ENCODE assay signal across 11 mouse cellular contexts in genomic region chr12:29951043-29951442, GRCm38 (mm10). TPM values are rescaled to one million over a fixed set of nuclear protein-coding genes. Genes with fewer than 3 reads are reported as not detected.
DNase-seq lines count a peak whose midpoint lies in the region; ATAC-seq lines count a peak whose summit lies in the region.
"Had no signal": no experiment of that assay in that cellular context is flagged by ENCODE, and none has a peak within 500 bp of the region (broad histone marks: within the 10 kb centered on the region; RNA-seq: fewer than 3 reads in every experiment).

No protein-coding gene starts in this region.

- no peak for ATAC-seq in embryonic facial prominence, embryonic 14.5 days (ENCODE audit: low read depth)
- ATAC-seq in limb, embryonic 12.5 days (ENCODE audit: insufficient number of reproducible peaks, insufficient read depth, low FRiP score, low TSS enrichment, low read depth): no peak
- ATAC-seq in midbrain, embryonic 13.5 days: no peak

- H3K9me3 ChIP-seq in embryonic facial prominence, embryonic 14.5 days (ENCODE audit: control insufficient read depth, low read length): no peaks in the 10 kb centered on the region
- no peaks in the 10 kb centered on the region for H3K9me3 ChIP-seq in limb, embryonic 12.5 days
- no peaks in the 10 kb centered on the region for H3K9me3 ChIP-seq in midbrain, embryonic 13.5 days

- H3K4me3 ChIP-seq in embryonic facial prominence, embryonic 14.5 days (ENCODE audit: low read depth, low read length): no peak overlapping the region
- H3K4me3 ChIP-seq in limb, embryonic 12.5 days (replicated peaks): no peak overlapping the region
- no peak overlapping the region for H3K4me3 ChIP-seq in midbrain, embryonic 13.5 days (replicated peaks)

- no peak overlapping the region for H3K9ac ChIP-seq in embryonic facial prominence, embryonic 14.5 days (ENCODE audit: low read depth, low read length)
- no peak overlapping the region for H3K9ac ChIP-seq in limb, embryonic 12.5 days (replicated peaks)
- H3K9ac ChIP-seq in midbrain, embryonic 13.5 days (replicated peaks): no peak overlapping the region

- DNase-seq in embryo, embryonic 10 days (ENCODE audit: low spot score): peak; percentile 32
- DNase-seq in embryo, embryonic 9.5 days (ENCODE audit: extremely low spot score): no peak
- DNase-seq in kidney, adult 9 months: peak; percentile 41
- DNase-seq in kidney, adult 18-20 months: no peak
- DNase-seq in embryonic facial prominence, embryonic 14.5 days (ENCODE audit: low spot score): no peak
- no peak for DNase-seq in adrenal gland, adult (ENCODE audit: inconsistent age in 2 of 2, low spot score in 1 of 2)
- DNase-seq: cerebellum, adult 9-11 months; gastrocnemius, postnatal 10 days; midbrain, embryonic 14.5 days had no signal

- H3K4me1 ChIP-seq in embryonic facial prominence, embryonic 14.5 days (ENCODE audit: control insufficient read depth, insufficient read depth, low read length): peaks cover 51% of the 10 kb centered on the region
- H3K4me1 ChIP-seq in limb, embryonic 12.5 days (replicated peaks): peaks cover 53% of the 10 kb centered on the region
- H3K4me1 ChIP-seq in midbrain, embryonic 13.5 days (replicated peaks): peaks cover 48% of the 10 kb centered on the region

- no peaks in the 10 kb centered on the region for H3K36me3 ChIP-seq in embryonic facial prominence, embryonic 14.5 days (ENCODE audit: control insufficient read depth, insufficient read depth, low read length)
- H3K36me3 ChIP-seq in limb, embryonic 12.5 days: peaks cover 7% of the 10 kb centered on the region; the same call in 1 of the 2 replicates
- H3K36me3 ChIP-seq in midbrain, embryonic 13.5 days: no peaks in the 10 kb centered on the region; the same call in 1 of the 2 replicates

- H3K27ac ChIP-seq in embryonic facial prominence, embryonic 14.5 days (replicated peaks; ENCODE audit: low read depth, low read length): peak overlapping the region; percentile 72
- H3K27ac ChIP-seq in limb, embryonic 12.5 days: peak overlapping the region; percentile 69; the same call in 1 of the 2 replicates
- no peak overlapping the region for H3K27ac ChIP-seq in midbrain, embryonic 13.5 days

- WGBS in embryonic facial prominence, embryonic 14.5 days: 34% methylated on average over 6 of the region's 6 CpGs
- WGBS in limb, embryonic 12.5 days: 74% methylated on average over 6 of the region's 6 CpGs
- 50% methylated on average over 6 of the region's 6 CpGs for WGBS in midbrain, embryonic 13.5 days

- no peak overlapping the region for H3K4me2 ChIP-seq in embryonic facial prominence, embryonic 14.5 days (ENCODE audit: low read depth, low read length)
- H3K4me2 ChIP-seq in limb, embryonic 12.5 days: no peak overlapping the region
- no peak overlapping the region for H3K4me2 ChIP-seq in midbrain, embryonic 13.5 days (replicated peaks)

- no peaks in the 10 kb centered on the region for H3K27me3 ChIP-seq in embryonic facial prominence, embryonic 14.5 days (replicated peaks; ENCODE audit: control insufficient read depth, insufficient read depth, low read length)
- H3K27me3 ChIP-seq in limb, embryonic 12.5 days: no peaks in the 10 kb centered on the region
- no peaks in the 10 kb centered on the region for H3K27me3 ChIP-seq in midbrain, embryonic 13.5 days

RNA-seq across cellular contexts. Expression of gene Pxdn, which starts 13.6 kb away (rescaled TPM):
- polyA plus RNA-seq in embryonic facial prominence, embryonic 14.5 days (2014; fragmentation: Nextera tagmentation; extraction: Ambion mirVana): 128 and 139 TPM in 2 replicates
- 147 and 160 TPM in 2 replicates for polyA plus RNA-seq in limb, embryonic 12.5 days (2016; fragmentation: Nextera tagmentation; extraction: Ambion mirVana)
- 43.2 and 48.0 TPM in 2 replicates for polyA plus RNA-seq in midbrain, embryonic 13.5 days (2015; fragmentation: Nextera tagmentation; extraction: Ambion mirVana)

Comparison
In these comparisons a context has a peak if more than half of its experiments do, and no peak if none do; other contexts are left out.
1. DNase-seq: peak in embryo, embryonic 10 days (single experiment) and kidney, adult 9 months (single experiment); none in embryo, embryonic 9.5 days (single experiment), kidney, adult 18-20 months (single experiment), embryonic facial prominence, embryonic 14.5 days (single experiment) and adrenal gland, adult (0 of 2).